Mouse (Mus musculus): Measurements from ENCODE around the gene Atg2a. TPM values are rescaled to one million over a fixed set of nuclear protein-coding genes. Genes with fewer than 3 reads are reported as not detected.
A peak's percentile ranks its signal among the peaks of the same experiment; 100 is the strongest.

Gene Atg2a
- total and polyA plus RNA-seq, 3 experiments = 2.8 to 13.9 (median 9.5) TPM

- no peak for DNase-seq (ENCODE audit: extremely low read depth)
- peaks cover 51 to 78% of the 10 kb centered on the region in 2 experiments for H3K36me3 ChIP-seq (replicated peaks in 1 of 2; ENCODE audit: control insufficient read depth in 1 of 2, insufficient read depth in 1 of 2, low read length in 1 of 2)
These were observed 19.0 kb downstream of the Atg2a start for GRCm38 (mm10) chr19:6260428-6260827.

GRCm38 (mm10) chr19:6260946-6261345, 19.5 kb downstream of the Atg2a start:
- H3K9ac ChIP-seq (ENCODE audit: insufficient read depth, low read depth) = no peak overlapping the region
- in situ Hi-C loops (cut with MboI; ENCODE audit: low pct_ligation_motif_present, low pct_unique_long_range_greater_than_20kb, low sequenced_read_pairs) (loop anchor here (5.0 kb wide), 1 partner anchor 46 kb away; the partner anchor contains the start of gene Cdc42bpg), dilution Hi-C loops (cut with MboI; ENCODE audit: extremely low pct_ligation_motif_present, extremely low pct_unique_long_range_greater_than_20kb, low sequenced_read_pairs) (no loop called here)
- H3K4me1 ChIP-seq (ENCODE audit: control insufficient read depth in 1 of 2, insufficient read depth in 2 of 2) = peaks cover 0 to 8% of the 10 kb centered on the region in 2 experiments; a peak in 1 of 4 replicates
- no peak overlapping the region for H3K4me2 ChIP-seq (ENCODE audit: insufficient read depth, low read depth, poor library complexity, severe bottlenecking)
- peaks cover 3% of the 10 kb centered on the region for H3K9me3 ChIP-seq (replicated peaks; ENCODE audit: low read length)
- peaks cover 46 to 73% of the 10 kb centered on the region in 2 experiments for H3K36me3 ChIP-seq (replicated peaks in 1 of 2; ENCODE audit: control insufficient read depth in 1 of 2, insufficient read depth in 1 of 2, low read length in 1 of 2)
- no peaks in the 10 kb centered on the region for H3K79me2 ChIP-seq (replicated peaks; ENCODE audit: control insufficient read depth, extremely low read depth, insufficient read depth, poor library complexity, severe bottlenecking)
- no peaks in the 10 kb centered on the region for H3K27me3 ChIP-seq (replicated peaks)
- H3K4me3 ChIP-seq (replicated peaks in 1 of 3; ENCODE audit: low read depth in 2 of 3, low read length in 2 of 3, poor library complexity in 1 of 3) = no peak overlapping the region
- TF ChIP-seq CTCF (conservative IDR thresholded peaks at IDR 0.05 in 1 of 2, IDR thresholded peaks at IDR 0.05 in 1 of 2; ENCODE audit: low read depth in 2 of 2, low read length in 2 of 2) (peak in 1 of 2 experiments; percentile 29), RAD21 (IDR thresholded peaks at IDR 0.05; ENCODE audit: low read depth, low read length) (no peak; the same call in 1 of the 2 replicates), TBP (conservative IDR thresholded peaks at IDR 0.05; ENCODE audit: low read depth, low read length) (no peak), RCOR1 (conservative IDR thresholded peaks at IDR 0.05; ENCODE audit: low read depth, low read length) (no peak), IRF4 (IDR thresholded peaks at IDR 0.05; ENCODE audit: low read depth, low read length) (no peak), CHD1 (IDR thresholded peaks at IDR 0.05; ENCODE audit: low read depth, low read length) (no peak)
- DNase-seq (ENCODE audit: extremely low read depth) = no peak
- H3K27ac ChIP-seq (ENCODE audit: insufficient read depth, low read depth) = no peak overlapping the region

More at GRCm38 (mm10) chr19:6260428-6260827, 19.0 kb downstream of the Atg2a start:
- H3K27me3 ChIP-seq (replicated peaks) = no peaks in the 10 kb centered on the region
- TF ChIP-seq CTCF (conservative IDR thresholded peaks at IDR 0.05 in 1 of 2, IDR thresholded peaks at IDR 0.05 in 1 of 2; ENCODE audit: low read depth in 2 of 2, low read length in 2 of 2) (peak in 1 of 2 experiments; percentile 68; a peak in 2 of 4 replicates), SMC3 (IDR thresholded peaks at IDR 0.05; ENCODE audit: low read depth, low read length) (peak; percentile 61), RAD21 (IDR thresholded peaks at IDR 0.05; ENCODE audit: low read depth, low read length) (peak; percentile 52), MAFK (IDR thresholded peaks at IDR 0.05; ENCODE audit: insufficient replicate concordance, low read length) (no peak), EP300 (IDR thresholded peaks at IDR 0.05; ENCODE audit: low read length) (no peak), POLR2A (IDR thresholded peaks at IDR 0.05; ENCODE audit: low read depth, low read length) (no peak)
- H3K9ac ChIP-seq (ENCODE audit: insufficient read depth, low read depth) = no peak overlapping the region
- dilution Hi-C loops (cut with MboI; ENCODE audit: extremely low pct_ligation_motif_present, extremely low pct_unique_long_range_greater_than_20kb, low sequenced_read_pairs) = no loop called here
- H3K79me2 ChIP-seq (replicated peaks; ENCODE audit: control insufficient read depth, extremely low read depth, insufficient read depth, poor library complexity, severe bottlenecking) = no peaks in the 10 kb centered on the region
- H3K9me3 ChIP-seq (replicated peaks; ENCODE audit: low read length) = peaks cover 3% of the 10 kb centered on the region
- H3K4me1 ChIP-seq (ENCODE audit: control insufficient read depth in 1 of 2, insufficient read depth in 2 of 2) = peaks cover 0 to 8% of the 10 kb centered on the region in 2 experiments; a peak in 1 of 4 replicates
- H3K27ac ChIP-seq (ENCODE audit: insufficient read depth, low read depth) = no peak overlapping the region
- H3K4me3 ChIP-seq (replicated peaks in 1 of 3; ENCODE audit: low read depth in 2 of 3, low read length in 2 of 3, poor library complexity in 1 of 3) = no peak overlapping the region
- in situ Hi-C loops (cut with MboI; ENCODE audit: low pct_ligation_motif_present, low pct_unique_long_range_greater_than_20kb, low sequenced_read_pairs) = loop anchor here (5.0 kb wide), 1 partner anchor 47 kb away; the partner anchor contains the start of gene Cdc42bpg
- no peak overlapping the region for H3K4me2 ChIP-seq (ENCODE audit: insufficient read depth, low read depth, poor library complexity, severe bottlenecking)

DNA sequence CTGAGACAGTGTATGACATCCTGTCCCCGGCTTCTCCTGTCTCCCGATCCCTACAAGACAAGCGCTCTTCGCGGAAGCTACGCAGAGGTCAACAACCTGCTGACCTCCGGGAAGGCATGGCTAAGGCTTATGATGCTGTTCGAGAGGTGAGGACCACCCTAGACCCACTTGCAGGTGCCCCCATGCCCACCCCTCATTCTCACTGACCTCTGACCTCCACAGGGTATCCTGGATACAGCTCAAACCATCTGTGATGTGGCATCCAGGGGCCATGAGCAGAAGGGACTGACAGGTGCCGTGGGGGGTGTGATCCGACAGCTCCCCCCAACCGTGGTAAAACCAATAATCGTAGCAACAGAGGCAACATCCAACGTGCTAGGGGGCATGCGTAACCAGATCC, 19.9 kb downstream of the Atg2a start:
- Histone ChIP-seq H3K9ac (ENCODE audit: insufficient read depth, low read depth) (no peak overlapping the region), H3K4me3 (replicated peaks in 1 of 3; ENCODE audit: low read depth in 2 of 3, low read length in 2 of 3, poor library complexity in 1 of 3) (no peak overlapping the region), H3K9me3 (replicated peaks; ENCODE audit: low read length) (peaks cover 3% of the 10 kb centered on the region), H3K79me2 (replicated peaks; ENCODE audit: control insufficient read depth, extremely low read depth, insufficient read depth, poor library complexity, severe bottlenecking) (no peaks in the 10 kb centered on the region), H3K27ac (ENCODE audit: insufficient read depth, low read depth) (no peak overlapping the region), H3K4me2 (ENCODE audit: insufficient read depth, low read depth, poor library complexity, severe bottlenecking) (no peak overlapping the region), H3K4me1 (ENCODE audit: control insufficient read depth in 1 of 2, insufficient read depth in 2 of 2) (peaks cover 0 to 8% of the 10 kb centered on the region in 2 experiments; a peak in 1 of 4 replicates), H3K27me3 (replicated peaks) (no peaks in the 10 kb centered on the region), H3K36me3 (replicated peaks in 1 of 2; ENCODE audit: control insufficient read depth in 1 of 2, insufficient read depth in 1 of 2, low read length in 1 of 2) (peaks cover 42 to 69% of the 10 kb centered on the region in 2 experiments)
- dilution Hi-C loops (cut with MboI; ENCODE audit: extremely low pct_ligation_motif_present, extremely low pct_unique_long_range_greater_than_20kb, low sequenced_read_pairs) = no loop called here
- no peak for DNase-seq (ENCODE audit: extremely low read depth)
- TF ChIP-seq MAZ (IDR thresholded peaks at IDR 0.05; ENCODE audit: low read depth, low read length) (no peak), POLR2A (IDR thresholded peaks at IDR 0.05; ENCODE audit: low read depth, low read length) (no peak), ZC3H11A (IDR thresholded peaks at IDR 0.05; ENCODE audit: low read depth, low read length) (no peak), USF2 (conservative IDR thresholded peaks at IDR 0.05; ENCODE audit: low read depth, low read length) (no peak), GABPA (IDR thresholded peaks at IDR 0.05; ENCODE audit: insufficient replicate concordance, low read depth, low read length) (no peak), JUND (conservative IDR thresholded peaks at IDR 0.05; ENCODE audit: low read depth, low read length) (no peak), ETS1 (conservative IDR thresholded peaks at IDR 0.05; ENCODE audit: low read depth, low read length) (no peak)
- in situ Hi-C loops (cut with MboI; ENCODE audit: low pct_ligation_motif_present, low pct_unique_long_range_greater_than_20kb, low sequenced_read_pairs) = loop anchor here (5.0 kb wide), 1 partner anchor 46 kb away; the partner anchor contains the start of gene Cdc42bpg
